In the genomic region with DNA sequence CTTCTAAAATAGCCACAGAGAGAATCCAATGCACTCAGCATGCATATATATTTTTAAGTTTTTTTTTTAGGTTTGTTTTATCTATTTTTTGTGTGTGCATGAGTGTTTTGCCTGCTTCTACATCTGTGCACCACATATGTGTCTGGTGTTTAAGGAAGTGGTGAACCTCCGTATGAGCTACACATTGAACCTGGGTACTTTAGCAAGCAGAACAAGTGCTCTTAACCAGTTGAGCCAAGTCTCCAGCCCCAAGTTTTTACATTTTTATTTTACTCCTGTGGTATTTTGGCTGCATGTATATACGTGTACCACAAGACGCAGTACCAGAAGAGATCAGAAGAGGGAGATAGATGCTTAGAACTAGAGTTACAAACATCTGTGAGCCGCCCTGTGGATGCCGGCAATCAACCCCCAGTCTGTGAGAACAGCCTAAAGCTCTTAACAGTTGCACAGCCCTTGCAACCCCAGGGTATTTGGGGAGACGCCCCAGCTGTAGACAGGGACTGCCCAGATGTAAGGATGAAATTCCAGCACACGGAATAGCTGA, we compare ENCODE assay signal across 1 mouse cellular context.
A peak's percentile ranks its signal among the peaks of the same experiment; 100 is the strongest.
TF ChIP-seq lines count a peak whose summit lies in the region.

No protein-coding gene starts in this region.

TF ChIP-seq in CH12.LX, 34 proteins besides CTCF, POLR2A, EP300 and RAD21 (continued from another document):
- TF ChIP-seq ETS1 (conservative IDR thresholded peaks at IDR 0.05; ENCODE audit: low read depth, low read length) (no peak), CHD1 (IDR thresholded peaks at IDR 0.05; ENCODE audit: low read depth, low read length) (no peak), SMC3 (IDR thresholded peaks at IDR 0.05; ENCODE audit: low read depth, low read length) (peak; percentile 76), TBP (conservative IDR thresholded peaks at IDR 0.05; ENCODE audit: low read depth, low read length) (no peak), MEF2A (IDR thresholded peaks at IDR 0.05; ENCODE audit: borderline replicate concordance, low read depth, low read length) (no peak), BHLHE40 (IDR thresholded peaks at IDR 0.05; ENCODE audit: low read depth, low read length) (peak; percentile 22; the same call in 1 of the 2 replicates)
